Mouse (Mus musculus) liver, adult 2 months (tissue): ENCODE measurements around the gene Klf4. TPM values are rescaled to one million over a fixed set of nuclear protein-coding genes. Genes with fewer than 3 reads are reported as not detected.
A peak's percentile ranks its signal among the peaks of the same experiment; 100 is the strongest.

Experiments used
- DNase-seq: peaks from one replicate; pipeline ENCODE4 v3.0.0-alpha.2; 2011; ENCODE audit warnings: low read depth, low spot score; ENCODE audit errors: extremely low read depth
- H3K27ac ChIP-seq: fragments of 200-500 bp; replicated peaks from 2 replicates; pipeline ENCODE4 v1.5.1; 2012; ENCODE audit warnings: low read depth, mild to moderate bottlenecking, control low read depth, inconsistent platforms, low read length; ENCODE audit not compliant: insufficient read depth
- H3K27me3 ChIP-seq: fragments of 200-500 bp; 2 replicates; pipeline ENCODE4 v1.6.1; 2012; ENCODE audit warnings: mild to moderate bottlenecking, moderate library complexity, low read length, inconsistent platforms; ENCODE audit not compliant: control insufficient read depth, insufficient read depth
- H3K36me3 ChIP-seq: fragments of 200-500 bp; 2 replicates; pipeline ENCODE4 v1.6.1; 2012; ENCODE audit warnings: low read length, inconsistent platforms; ENCODE audit not compliant: control insufficient read depth, insufficient read depth
- H3K4me1 ChIP-seq: fragments of 200-500 bp; 2 replicates; pipeline ENCODE4 v1.6.1; 2011; ENCODE audit warnings: low read length; ENCODE audit not compliant: control insufficient read depth, insufficient read depth
- H3K4me3 ChIP-seq: fragments of 200-500 bp; 2 replicates; pipeline ENCODE4 v1.5.1; 2011; ENCODE audit warnings: low read depth, mild to moderate bottlenecking, control low read depth, low read length, moderate library complexity; ENCODE audit not compliant: insufficient read depth
- H3K79me2 ChIP-seq: fragments of 200-500 bp; 2 replicates; pipeline ENCODE4 v1.6.1; 2012; ENCODE audit warnings: inconsistent platforms, mild to moderate bottlenecking, low read length, moderate library complexity; ENCODE audit not compliant: control insufficient read depth, insufficient read depth
- H3K9ac ChIP-seq: fragments of 200-500 bp; 2 replicates; pipeline ENCODE4 v1.6.1; 2012; ENCODE audit warnings: low read depth, mild to moderate bottlenecking, control low read depth, inconsistent platforms, low read length
- CTCF ChIP-seq: fragments of 200-500 bp; IDR thresholded peaks from 2 replicates; pipeline ENCODE4 v1.5.1; 2011; ENCODE audit warnings: low read depth, low read length, control low read depth
- POLR2A ChIP-seq: fragments of 200-500 bp; IDR thresholded peaks from 2 replicates; pipeline ENCODE4 v1.6.1; 2011; ENCODE audit warnings: low read length, control low read depth; ENCODE audit not compliant: insufficient read depth; ENCODE audit errors: extremely low read depth
- WGBS: fragments of 180-500 bp; shearing (Covaris S2); methylation state at CpG from one replicate; pipeline ENCODE4 v1.1.7; 2018; 5-methylcytosine and 5-hydroxymethylcytosine counted together
- polyA plus RNA-seq: library from polyadenylated mRNA; depleted of rRNA; stranded (reverse); fragments of >200 nt; gene quantifications from 2 replicates; pipeline ENCODE4 v1.2.3, GENCODE M21; 2012
- total RNA-seq: library from RNA; depleted of rRNA; stranded (reverse); fragments of >200 nt; gene quantifications from 2 replicates; pipeline ENCODE4 v1.2.3, GENCODE M21; 2014

Klf4 gene
- total and polyA plus RNA-seq, 2 experiments, result 0.46 to 0.57 TPM

GRCm38 (mm10) chr4:55534510-55534909 is 2.2 kb upstream of the Klf4 start:
- peaks cover 4% of the 10 kb centered on the region; the same call in 1 of the 2 replicates for H3K4me1 ChIP-seq
- H3K79me2 ChIP-seq, result no peaks in the 10 kb centered on the region
- H3K4me3 ChIP-seq, result no peak overlapping the region
- TF ChIP-seq POLR2A, result no peak
- TF ChIP-seq CTCF, result no peak
- WGBS, result 56% methylated on average over 4 of the region's 4 CpGs
- no peak overlapping the region for H3K9ac ChIP-seq
- H3K27me3 ChIP-seq, result peaks cover 4% of the 10 kb centered on the region
- DNase-seq, result no peak
- H3K27ac ChIP-seq, result no peak overlapping the region
- H3K36me3 ChIP-seq, result no peaks in the 10 kb centered on the region

GRCm38 (mm10) chr4:55533803-55534254 is 1.6 kb upstream of the Klf4 start:
- H3K4me1 ChIP-seq, result peaks cover 4% of the 10 kb centered on the region; the same call in 1 of the 2 replicates
- peak overlapping the region; percentile 77; the same call in 1 of the 2 replicates for H3K4me3 ChIP-seq
- H3K79me2 ChIP-seq, result no peaks in the 10 kb centered on the region
- DNase-seq, result no peak
- no peak overlapping the region for H3K27ac ChIP-seq
- H3K36me3 ChIP-seq, result no peaks in the 10 kb centered on the region
- H3K27me3 ChIP-seq, result peaks cover 4% of the 10 kb centered on the region
- no peak overlapping the region for H3K9ac ChIP-seq
- 12% methylated on average over 23 of the region's 23 CpGs for WGBS
- no peak for TF ChIP-seq CTCF
- TF ChIP-seq POLR2A, result no peak

DNA sequence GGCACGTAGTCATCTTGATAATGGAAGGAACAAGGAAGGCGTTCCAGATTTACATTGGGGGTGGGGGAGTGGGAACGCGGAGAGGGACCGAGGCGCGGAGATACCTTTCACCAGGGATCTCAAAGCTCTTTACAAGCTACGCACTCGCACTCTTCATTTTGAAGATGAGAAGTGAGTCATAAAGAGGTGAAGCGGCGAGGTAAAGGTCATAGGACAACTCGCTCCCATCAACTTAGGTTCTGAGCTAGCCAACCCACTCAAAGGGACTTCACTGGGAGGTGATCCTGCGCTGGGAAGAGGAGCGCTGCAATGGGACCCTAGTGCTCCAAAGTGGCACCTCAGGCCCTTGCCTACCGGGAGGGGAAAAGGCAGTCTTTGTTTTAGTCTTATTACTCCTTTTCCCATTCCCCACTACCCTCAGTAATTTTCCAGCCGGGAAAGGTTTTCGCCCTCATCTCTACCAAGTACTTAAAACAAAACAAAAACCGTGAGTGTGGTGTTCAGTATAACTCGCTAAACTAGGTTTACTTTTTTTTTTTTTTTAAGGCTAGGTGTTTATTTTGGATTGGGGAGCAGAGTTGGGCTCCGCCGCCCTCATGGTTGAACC is 1.0 kb upstream of the Klf4 start:
- Histone ChIP-seq H3K9ac (peak overlapping the region; percentile 93), H3K36me3 (no peaks in the 10 kb centered on the region), H3K4me1 (peaks cover 4% of the 10 kb centered on the region; the same call in 1 of the 2 replicates), H3K79me2 (no peaks in the 10 kb centered on the region), H3K27me3 (peaks cover 4% of the 10 kb centered on the region), H3K27ac (0 out of 2 replicates have a peak overlapping the region, but pooled peaks have one; percentile 28), H3K4me3 (peak overlapping the region; percentile 77)
- DNase-seq, result peak; percentile 45
- 2% methylated on average over 21 of the region's 21 CpGs for WGBS
- TF ChIP-seq POLR2A, result no peak
- no peak for TF ChIP-seq CTCF

DNA sequence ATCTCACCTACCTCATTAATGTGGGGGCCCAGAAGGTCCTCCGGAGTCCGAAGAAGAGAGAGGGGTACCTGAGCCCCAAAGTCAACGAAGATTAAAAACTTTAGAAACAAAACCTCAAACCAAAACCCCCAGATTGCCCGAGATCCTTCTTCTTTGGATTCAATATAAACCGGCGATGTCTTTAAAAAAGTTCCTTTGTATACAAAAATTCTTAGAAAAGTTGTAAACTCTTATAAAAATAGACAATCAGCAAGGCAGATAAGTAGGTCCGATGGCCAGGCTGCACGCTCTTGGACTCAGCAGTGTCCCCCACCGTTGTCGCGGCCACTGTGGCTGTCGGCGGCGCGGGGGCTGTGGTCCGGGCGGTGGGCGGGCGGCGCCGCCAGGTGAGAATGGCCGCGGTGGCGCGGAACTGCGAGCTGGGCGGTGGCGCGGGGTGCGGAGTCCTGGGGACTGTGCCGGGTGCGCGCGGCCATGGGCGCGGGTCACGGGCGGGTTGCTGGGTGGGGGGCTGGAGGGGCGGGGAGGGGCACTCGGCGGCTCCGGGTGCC is 335 bp downstream of the Klf4 start:
- Histone ChIP-seq H3K27me3 (peaks cover 4% of the 10 kb centered on the region), H3K4me1 (peaks cover 4% of the 10 kb centered on the region; the same call in 1 of the 2 replicates), H3K79me2 (no peaks in the 10 kb centered on the region), H3K4me3 (peak overlapping the region; percentile 53), H3K27ac (no peak overlapping the region), H3K36me3 (no peaks in the 10 kb centered on the region), H3K9ac (peak overlapping the region; percentile 81)
- DNase-seq, result no peak
- 2% methylated on average over 42 of the region's 42 CpGs for WGBS
- TF ChIP-seq POLR2A, result no peak
- no peak for TF ChIP-seq CTCF

GRCm38 (mm10) chr4:55531096-55531855 is 990 bp downstream of the Klf4 start:
- H3K4me1 ChIP-seq, result peaks cover 4% of the 10 kb centered on the region; the same call in 1 of the 2 replicates
- no peaks in the 10 kb centered on the region for H3K36me3 ChIP-seq
- peaks cover 4% of the 10 kb centered on the region for H3K27me3 ChIP-seq
- no peak for TF ChIP-seq POLR2A
- peak; percentile 27; the same call in 1 of the 2 replicates for TF ChIP-seq CTCF
- no peak for DNase-seq
- H3K4me3 ChIP-seq, result peak overlapping the region; percentile 53
- no peaks in the 10 kb centered on the region for H3K79me2 ChIP-seq
- H3K9ac ChIP-seq, result peak overlapping the region; percentile 41
- WGBS, result 2% methylated on average over 56 of the region's 56 CpGs
- no peak overlapping the region for H3K27ac ChIP-seq
